Mouse (Mus musculus) intestine, embryonic 16.5 days (tissue): ENCODE measurements around the gene Fam78a. TPM values are rescaled to one million over a fixed set of nuclear protein-coding genes. Genes with fewer than 3 reads are reported as not detected.

Source experiments
- ATAC-seq: fragments of 200-750 bp; cut with Nextera tagmentation; 2 replicates; pipeline ENCODE4 v1.8.0; 2017; ENCODE audit warnings: moderate TSS enrichment, moderate library complexity
- H3K27ac ChIP-seq: fragments of 300-500 bp; sonication (generic); 2 replicates; pipeline ENCODE4 v1.5.1; 2014; ENCODE audit warnings: mild to moderate bottlenecking, low read length
- H3K27me3 ChIP-seq: fragments of 300-500 bp; sonication (generic); replicated peaks from 2 replicates; pipeline ENCODE4 v1.6.1; 2014; ENCODE audit warnings: low read length, control low read depth, mixed read lengths; ENCODE audit not compliant: control insufficient read depth, insufficient read depth
- H3K36me3 ChIP-seq: fragments of 300-500 bp; sonication (generic); 2 replicates; pipeline ENCODE4 v1.6.1; 2014; ENCODE audit warnings: low read length, control low read depth; ENCODE audit not compliant: control insufficient read depth, insufficient read depth
- H3K4me1 ChIP-seq: fragments of 300-500 bp; sonication (generic); 2 replicates; pipeline ENCODE4 v1.6.1; 2014; ENCODE audit warnings: low read length, control low read depth, mixed read lengths; ENCODE audit not compliant: control insufficient read depth, insufficient read depth
- H3K4me2 ChIP-seq: fragments of 300-500 bp; sonication (generic); 2 replicates; pipeline ENCODE4 v1.6.1; 2014; ENCODE audit warnings: low read depth, low read length, control low read depth
- H3K4me3 ChIP-seq: fragments of 300-500 bp; sonication (generic); 2 replicates; pipeline ENCODE4 v1.5.1; 2014; ENCODE audit warnings: mild to moderate bottlenecking, low read length
- H3K9ac ChIP-seq: fragments of 300-500 bp; sonication (generic); 2 replicates; pipeline ENCODE4 v1.6.1; 2014; ENCODE audit warnings: low read depth, low read length
- H3K9me3 ChIP-seq: fragments of 300-500 bp; sonication (generic); 2 replicates; pipeline ENCODE4 v1.6.1; 2016; ENCODE audit warnings: low read length, control low read depth; ENCODE audit not compliant: control insufficient read depth
- WGBS: fragments of 180-500 bp; shearing (Covaris S2); extraction: QIAGEN DNeasy Blood & Tissue Kit; methylation state at CpG from one replicate; pipeline ENCODE4 v1.1.7; 2014; 5-methylcytosine and 5-hydroxymethylcytosine counted together
- polyA plus RNA-seq: library from polyadenylated mRNA; unstranded; fragments of >200 nt; fragmentation: Nextera tagmentation; extraction: Ambion mirVana; gene quantifications from 2 replicates; pipeline ENCODE4 v1.2.1, GENCODE M21; 2015

Gene Fam78a
- polyA plus RNA-seq, 1 experiment from 2014 or later, result 2.2 TPM

GRCm38 (mm10) chr2:32057794-32058193, 26.9 kb downstream of the Fam78a start:
- H3K9me3 ChIP-seq, result no peaks in the 10 kb centered on the region
- no peak overlapping the region for H3K9ac ChIP-seq
- H3K4me1 ChIP-seq, result no peaks in the 10 kb centered on the region
- no peak for ATAC-seq
- H3K36me3 ChIP-seq, result no peaks in the 10 kb centered on the region
- H3K27me3 ChIP-seq, result no peaks in the 10 kb centered on the region
- no peak overlapping the region for H3K4me2 ChIP-seq
- H3K4me3 ChIP-seq, result no peak overlapping the region
- H3K27ac ChIP-seq, result no peak overlapping the region
- 85% methylated on average over 4 of the region's 4 CpGs for WGBS

GRCm38 (mm10) chr2:32057360-32057759, 27.3 kb downstream of the Fam78a start:
- Histone ChIP-seq H3K27me3 (no peaks in the 10 kb centered on the region), H3K27ac (no peak overlapping the region), H3K4me2 (no peak overlapping the region), H3K9me3 (no peaks in the 10 kb centered on the region), H3K4me3 (no peak overlapping the region), H3K4me1 (no peaks in the 10 kb centered on the region), H3K36me3 (peaks cover under 1% of the 10 kb centered on the region; the same call in 1 of the 2 replicates), H3K9ac (no peak overlapping the region)
- ATAC-seq, result no peak
- WGBS, result 82% methylated on average over 2 of the region's 2 CpGs

- no peaks in the 10 kb centered on the region for H3K9me3 ChIP-seq
These were observed 28.1 kb downstream of the Fam78a start for GRCm38 (mm10) chr2:32056524-32056923.

DNA sequence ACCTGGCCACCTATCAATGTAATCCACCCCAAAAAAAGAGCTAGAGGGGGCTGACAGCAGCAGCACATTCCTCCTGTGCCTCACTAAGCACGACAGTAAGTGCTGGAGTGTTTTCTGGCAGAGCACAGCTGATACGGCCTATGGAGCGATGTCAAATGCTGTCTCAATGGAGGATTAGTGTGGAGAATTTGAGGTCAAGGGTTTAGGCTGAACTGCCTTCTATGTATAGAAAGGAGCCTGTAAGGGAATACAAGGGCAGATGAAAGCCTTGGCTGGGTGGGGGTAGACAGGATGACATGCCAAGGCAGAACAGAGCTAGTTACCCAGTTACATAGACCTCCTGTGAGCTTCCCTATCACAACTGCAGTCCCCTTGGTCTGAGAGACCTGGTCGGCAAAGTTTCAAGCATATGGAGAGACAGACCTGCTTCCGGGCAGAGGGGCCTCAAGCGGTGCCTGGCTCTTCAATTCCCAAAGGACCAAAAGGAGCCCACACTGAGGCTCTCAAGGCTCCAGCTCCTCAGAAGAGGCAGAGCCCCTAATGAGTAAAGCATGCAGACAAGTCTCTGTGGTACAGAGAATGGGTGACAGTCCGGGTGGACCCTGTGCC, 29.2 kb downstream of the Fam78a start:
- Histone ChIP-seq H3K27ac (no peak overlapping the region), H3K4me2 (no peak overlapping the region), H3K9me3 (no peaks in the 10 kb centered on the region), H3K27me3 (no peaks in the 10 kb centered on the region), H3K36me3 (peaks cover 9% of the 10 kb centered on the region), H3K4me1 (no peaks in the 10 kb centered on the region), H3K9ac (no peak overlapping the region), H3K4me3 (no peak overlapping the region)
- WGBS, result 62% methylated on average over 7 of the region's 7 CpGs
- ATAC-seq, result no peak

More at GRCm38 (mm10) chr2:32056524-32056923, 28.1 kb downstream of the Fam78a start:
- no peak overlapping the region for H3K4me3 ChIP-seq
- no peak overlapping the region for H3K27ac ChIP-seq
- H3K4me1 ChIP-seq, result no peaks in the 10 kb centered on the region
- 88% methylated on average over 10 of the region's 10 CpGs for WGBS
- no peak overlapping the region for H3K9ac ChIP-seq
- no peaks in the 10 kb centered on the region for H3K27me3 ChIP-seq
- no peak for ATAC-seq
- H3K4me2 ChIP-seq, result no peak overlapping the region
- H3K36me3 ChIP-seq, result peaks cover 9% of the 10 kb centered on the region

- Histone ChIP-seq H3K4me3 (no peak overlapping the region), H3K27ac (no peak overlapping the region), H3K27me3 (no peaks in the 10 kb centered on the region), H3K36me3 (peaks cover 17% of the 10 kb centered on the region), H3K4me1 (no peaks in the 10 kb centered on the region), H3K9me3 (no peaks in the 10 kb centered on the region), H3K4me2 (no peak overlapping the region), H3K9ac (no peak overlapping the region)
- no peak for ATAC-seq
- 90% methylated on average over 7 of the region's 7 CpGs for WGBS
These were observed 32.2 kb downstream of the Fam78a start for GRCm38 (mm10) chr2:32052418-32052817.

GRCm38 (mm10) chr2:32051791-32052190, 32.9 kb downstream of the Fam78a start:
- no peak overlapping the region for H3K9ac ChIP-seq
- no peak for ATAC-seq
- H3K4me2 ChIP-seq, result no peak overlapping the region
- H3K27me3 ChIP-seq, result no peaks in the 10 kb centered on the region
- peaks cover 17% of the 10 kb centered on the region for H3K36me3 ChIP-seq
- H3K27ac ChIP-seq, result no peak overlapping the region
- no peak overlapping the region for H3K4me3 ChIP-seq
- no peaks in the 10 kb centered on the region for H3K4me1 ChIP-seq
- 82% methylated on average over 8 of the region's 8 CpGs for WGBS
- no peaks in the 10 kb centered on the region for H3K9me3 ChIP-seq

- Histone ChIP-seq H3K4me2 (no peak overlapping the region), H3K9me3 (no peaks in the 10 kb centered on the region), H3K27me3 (no peaks in the 10 kb centered on the region), H3K27ac (no peak overlapping the region), H3K9ac (no peak overlapping the region), H3K36me3 (peaks cover 19% of the 10 kb centered on the region), H3K4me3 (no peak overlapping the region), H3K4me1 (no peaks in the 10 kb centered on the region)
- ATAC-seq, result no peak
- WGBS, result 93% methylated on average over 10 of the region's 10 CpGs
These were observed 37.3 kb downstream of the Fam78a start for GRCm38 (mm10) chr2:32047323-32047722.

- ATAC-seq, result no peak
- Histone ChIP-seq H3K27ac (no peak overlapping the region), H3K9me3 (no peaks in the 10 kb centered on the region), H3K27me3 (no peaks in the 10 kb centered on the region), H3K9ac (no peak overlapping the region), H3K4me1 (no peaks in the 10 kb centered on the region), H3K36me3 (peaks cover 11% of the 10 kb centered on the region; the same call in 1 of the 2 replicates), H3K4me2 (no peak overlapping the region), H3K4me3 (no peak overlapping the region)
- WGBS, result 89% methylated on average over 10 of the region's 10 CpGs
These were observed 38.6 kb downstream of the Fam78a start for GRCm38 (mm10) chr2:32046009-32046408.

GRCm38 (mm10) chr2:32045375-32045774, 39.3 kb downstream of the Fam78a start:
- no peak overlapping the region for H3K27ac ChIP-seq
- H3K4me2 ChIP-seq, result no peak overlapping the region
- H3K27me3 ChIP-seq, result no peaks in the 10 kb centered on the region
- H3K4me1 ChIP-seq, result no peaks in the 10 kb centered on the region
- no peak overlapping the region for H3K9ac ChIP-seq
- H3K36me3 ChIP-seq, result peaks cover 11% of the 10 kb centered on the region; the same call in 1 of the 2 replicates
- no peaks in the 10 kb centered on the region for H3K9me3 ChIP-seq
- ATAC-seq, result no peak
- 77% methylated on average over 6 of the region's 6 CpGs for WGBS
- no peak overlapping the region for H3K4me3 ChIP-seq

DNA sequence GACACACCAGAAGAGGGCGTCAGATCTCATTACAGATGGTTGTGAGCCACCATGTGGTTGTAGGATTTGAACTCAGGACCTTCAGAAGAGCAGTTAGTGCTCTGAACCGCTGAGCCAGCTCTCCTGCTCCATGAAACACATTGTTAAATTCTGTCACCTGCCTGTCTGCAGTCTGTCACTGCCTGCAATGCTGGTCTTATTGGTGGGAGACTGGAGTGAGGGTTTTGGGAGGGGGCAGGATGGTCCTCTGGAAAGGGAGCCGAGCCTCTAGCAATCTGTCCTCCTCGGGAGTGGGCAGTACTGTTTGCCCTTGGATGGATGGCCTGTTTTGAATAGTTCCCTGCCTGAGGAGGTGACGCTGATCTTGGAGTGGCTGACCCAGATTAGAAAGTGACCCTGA, 40.8 kb downstream of the Fam78a start:
- Histone ChIP-seq H3K27me3 (no peaks in the 10 kb centered on the region), H3K4me3 (no peak overlapping the region), H3K4me1 (no peaks in the 10 kb centered on the region), H3K4me2 (no peak overlapping the region), H3K27ac (no peak overlapping the region), H3K9ac (no peak overlapping the region), H3K36me3 (peaks cover 14% of the 10 kb centered on the region), H3K9me3 (no peaks in the 10 kb centered on the region)
- ATAC-seq, result no peak
- 70% methylated on average over 5 of the region's 5 CpGs for WGBS
